Mouse (Mus musculus) kidney, postnatal 10 days (tissue): ENCODE measurements around the gene Kctd21.

Experiments
- DNase-seq: peaks from one replicate; pipeline ENCODE4 v3.0.0; 2021; ENCODE audit warnings: mixed read lengths

Gene Kctd21

GRCm38 (mm10) chr7:97331726-97332666 is at the start of gene Kctd21, which contains the start of gene Usp35:
Gene Kctd21, plus strand, starts transcription at chr7:97332327.
Gene Usp35, minus strand, starts transcription at chr7:97332020.
- peak; percentile 97 for DNase-seq

- no peak for DNase-seq
These were observed 35.1 kb upstream of the Kctd21 start for GRCm38 (mm10) chr7:97296986-97297385.

- peak; percentile 75 for DNase-seq
These were observed 34.7 kb upstream of the Kctd21 start for GRCm38 (mm10) chr7:97297466-97297865.

- no peak for DNase-seq
These were observed 33.8 kb upstream of the Kctd21 start for GRCm38 (mm10) chr7:97298279-97298678.

- DNase-seq: no peak
These were observed 33.2 kb upstream of the Kctd21 start for GRCm38 (mm10) chr7:97298943-97299342.

- no peak for DNase-seq
These were observed 31.2 kb upstream of the Kctd21 start for GRCm38 (mm10) chr7:97300914-97301313.

GRCm38 (mm10) chr7:97301321-97301720 is 30.8 kb upstream of the Kctd21 start:
- DNase-seq: no peak

GRCm38 (mm10) chr7:97302261-97302660 is 29.9 kb upstream of the Kctd21 start:
- DNase-seq: no peak

- DNase-seq: no peak
These were observed 29.3 kb upstream of the Kctd21 start for GRCm38 (mm10) chr7:97302876-97303275.

- no peak for DNase-seq
These were observed 28.5 kb upstream of the Kctd21 start for GRCm38 (mm10) chr7:97303614-97304013.

GRCm38 (mm10) chr7:97304471-97304870 is 27.7 kb upstream of the Kctd21 start:
- no peak for DNase-seq

GRCm38 (mm10) chr7:97305206-97305605 is 26.9 kb upstream of the Kctd21 start:
- DNase-seq: no peak

- no peak for DNase-seq
These were observed 25.3 kb upstream of the Kctd21 start for GRCm38 (mm10) chr7:97306813-97307212.

GRCm38 (mm10) chr7:97307546-97307945 is 24.6 kb upstream of the Kctd21 start:
- no peak for DNase-seq

GRCm38 (mm10) chr7:97309461-97310340 is 22.4 kb upstream of the Kctd21 start:
- peak; percentile 3 for DNase-seq

- no peak for DNase-seq
These were observed 21.8 kb upstream of the Kctd21 start for GRCm38 (mm10) chr7:97310341-97310635.

GRCm38 (mm10) chr7:97311620-97312019 is 20.5 kb upstream of the Kctd21 start:
- DNase-seq: no peak

- no peak for DNase-seq
These were observed 19.9 kb upstream of the Kctd21 start for GRCm38 (mm10) chr7:97312196-97312595.

GRCm38 (mm10) chr7:97312856-97313255 is 19.3 kb upstream of the Kctd21 start:
- no peak for DNase-seq

- no peak for DNase-seq
These were observed 18.6 kb upstream of the Kctd21 start for GRCm38 (mm10) chr7:97313364-97313995.

GRCm38 (mm10) chr7:97314646-97315045 is 17.5 kb upstream of the Kctd21 start:
- DNase-seq: no peak

- no peak for DNase-seq
These were observed 16.5 kb upstream of the Kctd21 start for GRCm38 (mm10) chr7:97315656-97316055.

GRCm38 (mm10) chr7:97317706-97318105 is 14.4 kb upstream of the Kctd21 start:
- no peak for DNase-seq
